Mouse (Mus musculus): ENCODE measurements around the gene Esp22. TPM values are rescaled to one million over a fixed set of nuclear protein-coding genes. Genes with fewer than 3 reads are reported as not detected.
"Not testable (repeated sequence)": the region's sequence is repeated elsewhere in the genome, so short reads cannot be mapped to it uniquely, and the experiment has no call there.

Gene Esp22
- not detected in 2 replicates for polyA plus RNA-seq (2014; fragmentation: Nextera tagmentation; extraction: Ambion mirVana)

DNA sequence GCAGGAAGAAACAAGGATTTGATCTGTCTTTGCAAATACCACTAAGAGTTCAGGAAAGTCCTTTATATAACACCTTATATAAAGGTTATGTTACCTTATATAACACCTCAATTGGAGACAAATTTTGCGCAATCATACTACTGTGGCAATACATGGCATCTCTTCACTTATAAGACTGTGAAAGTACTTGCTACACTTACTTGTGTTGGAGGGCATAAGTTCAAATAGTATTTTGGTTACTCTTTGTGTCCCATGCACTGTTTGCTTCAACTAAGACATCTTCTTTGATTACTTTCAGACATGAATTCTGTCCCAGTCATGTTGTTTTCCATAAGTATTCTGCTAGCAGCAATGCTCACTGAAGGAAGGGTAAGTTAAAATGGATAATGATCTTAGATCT is at the start of gene Esp22:
Gene Esp22 (plus strand): TSS at position 301 of the 400 bp plus-strand sequence.
- Histone ChIP-seq H3K4me1 (ENCODE audit: control insufficient read depth, insufficient read depth, low read length) (no peaks in the 10 kb centered on the region), H3K4me3 (ENCODE audit: low read depth, low read length) (no peak within 1 kb of the TSS), H3K36me3 (ENCODE audit: control insufficient read depth, insufficient read depth, low read length) (no peaks in the 10 kb centered on the region), H3K27me3 (ENCODE audit: control insufficient read depth, insufficient read depth, low read length) (no peaks in the 10 kb centered on the region), H3K4me2 (no peak within 1 kb of the TSS), H3K9ac (ENCODE audit: low read depth, low read length) (no peak within 1 kb of the TSS), H3K9me3 (replicated peaks; ENCODE audit: control insufficient read depth, low read length) (peaks cover 7% of the 10 kb centered on the region), H3K27ac (ENCODE audit: low read depth, low read length) (no peak within 1 kb of the TSS)
- no peak for ATAC-seq (replicated peaks; ENCODE audit: insufficient number of reproducible peaks, low FRiP score, low TSS enrichment)
- WGBS (ENCODE audit: insufficient replicate concordance) = 93% methylated on average over 1 of the region's 1 CpGs

DNA sequence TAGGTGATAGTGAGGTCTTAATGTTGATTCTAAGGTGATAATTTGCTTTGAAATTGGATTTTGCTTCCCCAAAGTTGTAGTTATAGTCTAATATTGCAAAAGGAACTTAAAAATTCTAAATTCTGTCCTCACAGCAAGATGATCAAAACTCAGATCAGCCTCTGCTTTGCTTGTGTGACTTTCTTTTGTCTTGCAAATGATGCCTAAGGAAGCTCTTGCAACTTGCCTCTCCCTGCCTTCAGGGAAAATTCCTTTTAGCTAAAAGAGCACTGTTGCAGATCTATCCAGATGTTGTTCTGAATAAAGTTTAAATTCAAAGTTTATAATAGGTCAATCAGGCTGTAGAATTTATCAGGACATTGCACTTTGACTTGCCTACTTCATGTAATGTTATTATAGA is 31.5 kb upstream of the Esp22 start:
- ATAC-seq (replicated peaks; ENCODE audit: insufficient number of reproducible peaks, low FRiP score, low TSS enrichment) = no peak

DNA sequence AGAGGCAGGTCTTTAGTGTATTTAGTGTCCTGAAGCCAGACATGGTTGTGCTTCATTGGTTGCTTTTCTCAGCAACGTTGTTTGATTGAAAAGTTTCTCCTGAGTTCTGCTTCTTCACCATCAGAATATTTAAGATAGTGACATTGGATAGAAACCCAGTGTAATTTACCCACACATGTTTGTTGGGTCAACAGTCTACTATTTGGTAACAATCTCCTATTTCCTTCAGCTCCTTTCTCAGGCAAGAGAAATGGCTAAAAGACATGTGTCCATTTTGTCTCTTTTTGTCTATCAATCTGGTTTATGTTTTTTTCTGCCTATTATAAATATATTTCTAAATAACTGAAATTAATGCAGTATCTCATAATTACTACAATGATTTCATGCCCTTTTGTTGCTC is 18.2 kb upstream of the Esp22 start, which contains the start of gene Esp23:
Gene Esp23 (minus strand): TSS at position 101 of the 400 bp plus-strand sequence.
- Histone ChIP-seq H3K4me1 (ENCODE audit: control insufficient read depth, insufficient read depth, low read length) (no peaks in the 10 kb centered on the region), H3K4me2 (no peak within 1 kb of the TSS), H3K9me3 (replicated peaks; ENCODE audit: control insufficient read depth, low read length) (peaks cover 6% of the 10 kb centered on the region; the same call in 1 of the 2 replicates), H3K9ac (ENCODE audit: low read depth, low read length) (no peak within 1 kb of the TSS), H3K4me3 (ENCODE audit: low read depth, low read length) (no peak within 1 kb of the TSS), H3K27ac (ENCODE audit: low read depth, low read length) (no peak within 1 kb of the TSS), H3K27me3 (ENCODE audit: control insufficient read depth, insufficient read depth, low read length) (no peaks in the 10 kb centered on the region), H3K36me3 (ENCODE audit: control insufficient read depth, insufficient read depth, low read length) (no peaks in the 10 kb centered on the region)
- WGBS (ENCODE audit: insufficient replicate concordance) = 50% methylated on average over 1 of the region's 1 CpGs
- ATAC-seq (replicated peaks; ENCODE audit: insufficient number of reproducible peaks, low FRiP score, low TSS enrichment) = no peak

More for the DNA sequence above, 31.5 kb upstream of the Esp22 start:
- no peaks in the 10 kb centered on the region for H3K4me1 ChIP-seq (ENCODE audit: control insufficient read depth, insufficient read depth, low read length)
- peaks cover 4% of the 10 kb centered on the region for H3K9me3 ChIP-seq (replicated peaks; ENCODE audit: control insufficient read depth, low read length)
- H3K36me3 ChIP-seq (ENCODE audit: control insufficient read depth, insufficient read depth, low read length) = no peaks in the 10 kb centered on the region
- H3K9ac ChIP-seq (ENCODE audit: low read depth, low read length) = no peak overlapping the region
- no peaks in the 10 kb centered on the region for H3K27me3 ChIP-seq (ENCODE audit: control insufficient read depth, insufficient read depth, low read length)
- H3K4me2 ChIP-seq = no peak overlapping the region
- H3K4me3 ChIP-seq (ENCODE audit: low read depth, low read length) = no peak overlapping the region
- H3K27ac ChIP-seq (ENCODE audit: low read depth, low read length) = no peak overlapping the region

DNA sequence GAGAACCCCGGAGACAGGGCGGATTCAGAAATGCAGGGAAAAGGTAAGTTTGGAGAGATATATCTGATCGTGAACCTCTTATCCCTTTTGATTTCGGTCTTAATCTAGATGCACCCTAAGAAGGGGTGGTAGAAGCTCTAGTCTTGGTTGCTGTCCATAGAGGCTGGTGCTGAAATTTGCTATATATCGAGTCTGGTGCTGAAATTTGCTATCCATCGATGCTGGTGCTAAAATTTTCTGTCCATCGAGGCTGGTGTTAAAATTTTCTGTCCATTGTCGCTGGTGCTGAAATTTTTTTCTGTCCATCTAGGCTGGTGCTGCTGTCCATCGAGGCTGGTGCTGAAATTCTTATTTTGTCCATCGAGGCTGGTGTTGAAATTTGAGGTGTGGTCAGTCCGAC is 12.0 kb downstream of the Esp22 start:
- not testable (repeated sequence) for H3K27me3 ChIP-seq (ENCODE audit: control insufficient read depth, insufficient read depth, low read length); ATAC-seq (replicated peaks; ENCODE audit: insufficient number of reproducible peaks, low FRiP score, low TSS enrichment); H3K36me3 ChIP-seq (ENCODE audit: control insufficient read depth, insufficient read depth, low read length); H3K4me2 ChIP-seq; H3K9me3 ChIP-seq (replicated peaks; ENCODE audit: control insufficient read depth, low read length); H3K4me3 ChIP-seq (ENCODE audit: low read depth, low read length); H3K27ac ChIP-seq (ENCODE audit: low read depth, low read length); H3K9ac ChIP-seq (ENCODE audit: low read depth, low read length); H3K4me1 ChIP-seq (ENCODE audit: control insufficient read depth, insufficient read depth, low read length)
- 68% methylated on average over 11 of the region's 11 CpGs for WGBS (ENCODE audit: insufficient replicate concordance)

DNA sequence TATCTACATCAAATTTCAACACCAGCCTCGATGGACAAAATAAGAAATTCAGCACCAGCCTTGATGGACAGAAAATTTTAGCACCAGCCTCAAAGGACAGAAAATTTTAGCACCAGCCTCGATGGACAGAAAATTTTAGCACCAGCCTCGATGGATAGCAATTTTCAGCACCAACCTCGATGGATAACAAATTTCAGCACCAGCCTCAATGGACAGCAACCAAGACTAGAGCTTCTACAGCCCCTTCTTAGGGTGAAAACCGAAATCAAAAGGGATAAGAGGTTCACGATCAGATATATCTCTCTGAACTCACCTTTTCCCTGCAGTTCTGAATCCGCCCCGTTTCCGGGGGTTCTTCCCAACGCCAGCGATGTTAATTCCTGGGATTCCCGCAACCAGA is 34.0 kb downstream of the Esp22 start:
- 67% methylated on average over 12 of the region's 12 CpGs for WGBS (ENCODE audit: insufficient replicate concordance)
- H3K9ac ChIP-seq (ENCODE audit: low read depth, low read length); ATAC-seq (replicated peaks; ENCODE audit: insufficient number of reproducible peaks, low FRiP score, low TSS enrichment); H3K27me3 ChIP-seq (ENCODE audit: control insufficient read depth, insufficient read depth, low read length); H3K4me1 ChIP-seq (ENCODE audit: control insufficient read depth, insufficient read depth, low read length); H3K4me2 ChIP-seq; H3K9me3 ChIP-seq (replicated peaks; ENCODE audit: control insufficient read depth, low read length); H3K36me3 ChIP-seq (ENCODE audit: control insufficient read depth, insufficient read depth, low read length); H3K27ac ChIP-seq (ENCODE audit: low read depth, low read length); H3K4me3 ChIP-seq (ENCODE audit: low read depth, low read length): not testable (repeated sequence)

Other genes with a start within 250 kb of the Esp22 start
- not detected in 2 replicates for gene Esp24, start 58.6 kb upstream of the Esp22 start, polyA plus RNA-seq (2014; fragmentation: Nextera tagmentation; extraction: Ambion mirVana)
- not detected in 2 replicates for gene Gm21903, start 52.0 kb upstream of the Esp22 start, polyA plus RNA-seq (2014; fragmentation: Nextera tagmentation; extraction: Ambion mirVana)
- gene Esp23, start 18.3 kb upstream of the Esp22 start, polyA plus RNA-seq (2014; fragmentation: Nextera tagmentation; extraction: Ambion mirVana) = not detected in 2 replicates